Mouse (Mus musculus): ENCODE measurements around the gene Pxylp1. TPM values are rescaled to one million over a fixed set of nuclear protein-coding genes. Genes with fewer than 3 reads are reported as not detected.
A peak's percentile ranks its signal among the peaks of the same experiment; 100 is the strongest.

Gene Pxylp1
- polyA plus RNA-seq, 1 experiment from 2014 or later, result 28.7 TPM

- H3K36me3 ChIP-seq, result no peaks in the 10 kb centered on the region
These were observed 21.5 kb upstream of the Pxylp1 start for GRCm38 (mm10) chr9:96914005-96914404.

GRCm38 (mm10) chr9:96909503-96909902 lies 17.0 kb upstream of the Pxylp1 start:
- H3K9me3 ChIP-seq, result no peaks in the 10 kb centered on the region
- WGBS, result 84% methylated on average over 1 of the region's 1 CpGs
- H3K9ac ChIP-seq, result no peak overlapping the region
- H3K4me3 ChIP-seq, result no peak overlapping the region
- H3K27ac ChIP-seq, result no peak overlapping the region
- no peaks in the 10 kb centered on the region for H3K27me3 ChIP-seq
- no peak overlapping the region for H3K4me2 ChIP-seq (replicated peaks)
- no peaks in the 10 kb centered on the region for H3K36me3 ChIP-seq
- no peak for ATAC-seq (ENCODE audit: low FRiP score, low read depth)
- no peaks in the 10 kb centered on the region for H3K4me1 ChIP-seq

More at GRCm38 (mm10) chr9:96914005-96914404, 21.5 kb upstream of the Pxylp1 start:
- H3K4me2 ChIP-seq (replicated peaks), result no peak overlapping the region
- no peaks in the 10 kb centered on the region for H3K27me3 ChIP-seq
- no peak overlapping the region for H3K4me3 ChIP-seq
- no peaks in the 10 kb centered on the region for H3K9me3 ChIP-seq
- H3K4me1 ChIP-seq, result no peaks in the 10 kb centered on the region
- H3K27ac ChIP-seq, result no peak overlapping the region
- no peak for ATAC-seq (ENCODE audit: low FRiP score, low read depth)
- no peak overlapping the region for H3K9ac ChIP-seq
- 86% methylated on average over 3 of the region's 3 CpGs for WGBS

- no peak for ATAC-seq (ENCODE audit: low FRiP score, low read depth)
- no peaks in the 10 kb centered on the region for H3K36me3 ChIP-seq
- H3K27ac ChIP-seq, result no peak overlapping the region
- no peaks in the 10 kb centered on the region for H3K27me3 ChIP-seq
- H3K4me3 ChIP-seq, result no peak overlapping the region
- H3K4me2 ChIP-seq (replicated peaks), result no peak overlapping the region
- H3K4me1 ChIP-seq, result no peaks in the 10 kb centered on the region
- H3K9me3 ChIP-seq, result no peaks in the 10 kb centered on the region
- no peak overlapping the region for H3K9ac ChIP-seq
- WGBS, result 65% methylated on average over 2 of the region's 2 CpGs
These were observed 16.3 kb upstream of the Pxylp1 start for GRCm38 (mm10) chr9:96908737-96909136.

GRCm38 (mm10) chr9:96904360-96905355 lies 12.2 kb upstream of the Pxylp1 start:
- 79% methylated on average over 7 of the region's 7 CpGs for WGBS
- Histone ChIP-seq H3K4me2 (replicated peaks) (no peak overlapping the region), H3K27ac (no peak overlapping the region)

GRCm38 (mm10) chr9:96899717-96900116 lies 7.2 kb upstream of the Pxylp1 start:
- H3K27me3 ChIP-seq, result no peaks in the 10 kb centered on the region
- no peak overlapping the region for H3K9ac ChIP-seq
- H3K27ac ChIP-seq, result no peak overlapping the region
- no peaks in the 10 kb centered on the region for H3K4me1 ChIP-seq
- no peak for ATAC-seq (ENCODE audit: low FRiP score, low read depth)
- WGBS, result 80% methylated on average over 5 of the region's 5 CpGs
- no peaks in the 10 kb centered on the region for H3K9me3 ChIP-seq
- H3K4me3 ChIP-seq, result no peak overlapping the region
- H3K4me2 ChIP-seq (replicated peaks), result no peak overlapping the region
- no peaks in the 10 kb centered on the region for H3K36me3 ChIP-seq

More at GRCm38 (mm10) chr9:96904360-96905355, 12.2 kb upstream of the Pxylp1 start:
- no peaks in the 10 kb centered on the region for H3K4me1 ChIP-seq
- H3K9ac ChIP-seq, result no peak overlapping the region
- H3K9me3 ChIP-seq, result no peaks in the 10 kb centered on the region
- ATAC-seq (ENCODE audit: low FRiP score, low read depth), result no peak
- no peak overlapping the region for H3K4me3 ChIP-seq
- H3K27me3 ChIP-seq, result no peaks in the 10 kb centered on the region
- no peaks in the 10 kb centered on the region for H3K36me3 ChIP-seq

- H3K9ac ChIP-seq, result no peak overlapping the region
- no peaks in the 10 kb centered on the region for H3K4me1 ChIP-seq
- ATAC-seq (ENCODE audit: low FRiP score, low read depth), result no peak
- no peaks in the 10 kb centered on the region for H3K9me3 ChIP-seq
- H3K4me3 ChIP-seq, result no peak overlapping the region
- no peaks in the 10 kb centered on the region for H3K36me3 ChIP-seq
- no peak overlapping the region for H3K4me2 ChIP-seq (replicated peaks)
- H3K27me3 ChIP-seq, result no peaks in the 10 kb centered on the region
- H3K27ac ChIP-seq, result no peak overlapping the region
These were observed 6.5 kb upstream of the Pxylp1 start for GRCm38 (mm10) chr9:96899004-96899403.

- Histone ChIP-seq H3K27me3 (no peaks in the 10 kb centered on the region), H3K4me1 (peaks cover 7% of the 10 kb centered on the region; the same call in 1 of the 2 replicates), H3K4me3 (no peak overlapping the region), H3K27ac (no peak overlapping the region), H3K9me3 (no peaks in the 10 kb centered on the region), H3K9ac (no peak overlapping the region), H3K4me2 (replicated peaks) (no peak overlapping the region), H3K36me3 (no peaks in the 10 kb centered on the region)
- no peak for ATAC-seq (ENCODE audit: low FRiP score, low read depth)
- WGBS, result 80% methylated on average over 1 of the region's 1 CpGs
These were observed 4.2 kb upstream of the Pxylp1 start for GRCm38 (mm10) chr9:96896690-96897089.

- Histone ChIP-seq H3K4me1 (peaks cover 20% of the 10 kb centered on the region), H3K9ac (no peak overlapping the region), H3K27ac (no peak overlapping the region), H3K4me3 (no peak overlapping the region), H3K9me3 (no peaks in the 10 kb centered on the region), H3K36me3 (no peaks in the 10 kb centered on the region), H3K4me2 (replicated peaks) (no peak overlapping the region), H3K27me3 (peaks cover 7% of the 10 kb centered on the region; the same call in 1 of the 2 replicates)
- no peak for ATAC-seq (ENCODE audit: low FRiP score, low read depth)
- WGBS, result 72% methylated on average over 5 of the region's 5 CpGs
These were observed 1.1 kb upstream of the Pxylp1 start for GRCm38 (mm10) chr9:96893582-96893981.

GRCm38 (mm10) chr9:96891341-96892330 lies 833 bp downstream of the Pxylp1 start:
- no peak overlapping the region for H3K4me2 ChIP-seq (replicated peaks)
- ATAC-seq (ENCODE audit: low FRiP score, low read depth), result no peak
- H3K4me1 ChIP-seq, result peaks cover 30% of the 10 kb centered on the region
- H3K36me3 ChIP-seq, result no peaks in the 10 kb centered on the region
- no peak overlapping the region for H3K4me3 ChIP-seq
- no peaks in the 10 kb centered on the region for H3K9me3 ChIP-seq
- H3K9ac ChIP-seq, result no peak overlapping the region
- peaks cover 21% of the 10 kb centered on the region for H3K27me3 ChIP-seq
- WGBS, result 65% methylated on average over 12 of the region's 12 CpGs
- no peak overlapping the region for H3K27ac ChIP-seq

- Histone ChIP-seq H3K4me1 (peaks cover 30% of the 10 kb centered on the region), H3K4me3 (no peak overlapping the region), H3K27ac (no peak overlapping the region), H3K36me3 (no peaks in the 10 kb centered on the region), H3K9ac (no peak overlapping the region), H3K27me3 (peaks cover 21% of the 10 kb centered on the region), H3K9me3 (no peaks in the 10 kb centered on the region), H3K4me2 (replicated peaks) (no peak overlapping the region)
- WGBS, result 91% methylated on average over 6 of the region's 6 CpGs
- no peak for ATAC-seq (ENCODE audit: low FRiP score, low read depth)
These were observed 1.7 kb downstream of the Pxylp1 start for GRCm38 (mm10) chr9:96890756-96891155.

- no peak overlapping the region for H3K9ac ChIP-seq
- peaks cover 21% of the 10 kb centered on the region for H3K27me3 ChIP-seq
- 79% methylated on average over 6 of the region's 6 CpGs for WGBS
- H3K4me1 ChIP-seq, result peaks cover 30% of the 10 kb centered on the region
- no peak overlapping the region for H3K27ac ChIP-seq
- H3K4me2 ChIP-seq (replicated peaks), result peak overlapping the region; percentile 84; the same call in 1 of the 2 replicates
- no peak overlapping the region for H3K4me3 ChIP-seq
- no peaks in the 10 kb centered on the region for H3K9me3 ChIP-seq
- no peaks in the 10 kb centered on the region for H3K36me3 ChIP-seq
- no peak for ATAC-seq (ENCODE audit: low FRiP score, low read depth)
These were observed 2.2 kb downstream of the Pxylp1 start for GRCm38 (mm10) chr9:96890266-96890665.
